Mouse (Mus musculus) erythroid progenitor cell, adult 5-6 weeks (primary cell): Measurements from ENCODE around the gene Mitf. TPM values are rescaled to one million over a fixed set of nuclear protein-coding genes. Genes with fewer than 3 reads are reported as not detected.

Experiments used
- ATAC-seq: replicated peaks from 2 replicates; pipeline ENCODE4 v1.8.0; 2016; ENCODE audit warnings: moderate number of reproducible peaks, mild to moderate bottlenecking, moderate TSS enrichment, inconsistent platforms; ENCODE audit not compliant: poor library complexity, low FRiP score, severe bottlenecking
- total RNA-seq, 2 experiments: library from RNA; stranded (forward) in 1 of 2; stranded (reverse) in 1 of 2; fragments of 150-400 nt in 1 of 2; fragments of 186-747, 209-891 nt in 1 of 2; gene quantifications; 2 replicates each; pipeline versions ENCODE4 v1.2.3 to v1.2.4; 2015 to 2017; ENCODE audit warnings: low replicate concordance in 2 of 2

Gene Mitf
- total RNA-seq, 2 experiments from 2014 or later: 3.6 TPM; not detected in 1

- ATAC-seq: no peak
These were observed 12.1 kb downstream of the Mitf start for GRCm38 (mm10) chr6:97818948-97819347.

- ATAC-seq: no peak
These were observed 13.7 kb downstream of the Mitf start for GRCm38 (mm10) chr6:97820505-97820904.

DNA sequence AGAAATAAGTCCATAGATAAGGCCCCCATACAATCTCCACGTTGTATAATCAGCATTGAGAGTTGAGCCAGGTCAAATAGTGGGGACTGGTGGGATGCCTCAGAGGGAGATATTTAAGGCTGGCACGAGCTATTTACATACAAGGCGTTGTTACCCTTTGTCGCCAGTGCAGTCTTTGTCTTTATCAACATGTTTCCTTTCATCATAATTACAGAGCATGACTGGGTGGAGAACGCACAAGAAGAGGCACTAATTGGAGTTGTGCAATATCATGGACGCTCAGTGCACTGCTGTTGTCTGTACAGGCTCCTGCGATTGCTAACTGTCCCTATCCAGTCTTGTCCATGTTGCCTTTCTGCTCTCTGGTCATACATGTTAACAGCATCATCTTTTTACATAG lies 15.0 kb downstream of the Mitf start:
- ATAC-seq: no peak

GRCm38 (mm10) chr6:97826642-97827275 lies 19.9 kb downstream of the Mitf start:
- no peak for ATAC-seq

- no peak for ATAC-seq
These were observed 21.2 kb downstream of the Mitf start for GRCm38 (mm10) chr6:97828021-97828420.

GRCm38 (mm10) chr6:97828822-97829719 lies 22.2 kb downstream of the Mitf start:
- no peak for ATAC-seq

DNA sequence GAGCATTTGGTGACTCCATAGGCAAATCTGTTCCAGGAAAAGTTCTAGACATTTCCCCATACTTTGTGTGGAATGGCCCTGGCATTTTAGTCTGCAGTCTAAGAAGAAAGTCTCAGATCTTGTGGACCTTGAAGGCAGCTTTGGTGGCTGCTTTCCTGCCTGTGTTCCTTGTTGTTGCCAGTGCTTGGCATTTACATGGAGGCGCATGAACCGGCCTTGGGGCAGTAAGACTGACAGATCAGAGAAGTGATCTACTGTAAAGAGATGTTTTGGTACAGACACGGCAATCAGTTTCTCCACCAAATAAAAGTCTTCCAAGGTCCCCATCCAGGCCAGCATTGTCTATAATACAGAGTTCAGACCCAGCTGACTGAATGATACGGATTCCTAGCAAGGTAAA lies 25.6 kb downstream of the Mitf start:
- no peak for ATAC-seq

GRCm38 (mm10) chr6:97836176-97836575 lies 29.3 kb downstream of the Mitf start:
- ATAC-seq: no peak

GRCm38 (mm10) chr6:97837711-97838110 lies 30.9 kb downstream of the Mitf start:
- no peak for ATAC-seq

DNA sequence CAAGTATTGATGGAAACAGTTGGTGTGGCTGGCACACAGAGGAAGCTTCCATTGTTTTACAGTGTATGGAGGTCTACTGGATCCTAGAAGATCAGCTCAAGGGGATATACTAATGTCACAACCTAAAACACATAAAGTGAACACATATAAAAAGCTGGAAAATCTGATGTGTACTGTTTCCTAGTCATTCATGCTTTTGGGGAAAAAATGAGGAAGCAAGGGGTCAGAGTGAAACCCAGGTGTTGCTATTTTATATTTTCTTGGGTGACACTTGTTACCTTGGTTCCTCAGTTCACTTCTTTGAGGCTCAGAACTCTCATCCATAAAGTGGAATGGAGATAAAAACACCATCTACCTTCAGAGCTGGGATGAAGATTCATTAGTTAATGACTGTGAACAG lies 32.7 kb downstream of the Mitf start:
- ATAC-seq: no peak

- ATAC-seq: no peak
These were observed 37.3 kb downstream of the Mitf start for GRCm38 (mm10) chr6:97844112-97844511.

DNA sequence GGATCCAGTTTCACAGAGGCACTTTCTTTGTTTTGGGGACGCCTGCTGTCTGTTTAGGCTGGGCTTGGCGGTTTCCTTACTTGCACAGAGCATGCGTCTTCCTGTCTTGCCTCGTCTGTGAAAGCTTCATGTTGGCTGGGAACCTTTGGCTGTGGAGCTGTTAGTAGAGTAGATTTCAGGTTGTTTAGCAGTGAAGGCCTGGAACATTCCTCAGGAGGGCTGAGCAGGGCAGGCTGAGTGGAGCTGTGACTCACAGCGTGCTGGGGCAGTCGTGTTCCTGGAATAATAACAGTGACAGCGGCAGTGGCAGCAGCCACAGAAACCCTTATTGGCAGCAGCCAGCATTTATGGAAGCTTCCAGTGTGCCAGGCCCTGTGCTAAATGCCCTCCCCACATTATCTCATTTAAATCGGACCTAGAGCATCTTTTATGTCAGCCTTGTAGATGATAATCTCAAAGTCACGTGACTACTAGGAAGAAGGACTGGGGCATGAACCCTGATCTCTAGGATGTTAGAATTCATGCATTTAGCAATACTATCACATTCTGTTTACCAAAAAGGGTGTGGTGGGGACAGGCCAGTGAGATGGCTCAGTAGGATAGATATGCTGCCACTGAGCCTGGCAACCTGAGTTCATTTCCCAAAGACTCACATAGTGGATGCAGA lies 41.5 kb downstream of the Mitf start:
- ATAC-seq: no peak

DNA sequence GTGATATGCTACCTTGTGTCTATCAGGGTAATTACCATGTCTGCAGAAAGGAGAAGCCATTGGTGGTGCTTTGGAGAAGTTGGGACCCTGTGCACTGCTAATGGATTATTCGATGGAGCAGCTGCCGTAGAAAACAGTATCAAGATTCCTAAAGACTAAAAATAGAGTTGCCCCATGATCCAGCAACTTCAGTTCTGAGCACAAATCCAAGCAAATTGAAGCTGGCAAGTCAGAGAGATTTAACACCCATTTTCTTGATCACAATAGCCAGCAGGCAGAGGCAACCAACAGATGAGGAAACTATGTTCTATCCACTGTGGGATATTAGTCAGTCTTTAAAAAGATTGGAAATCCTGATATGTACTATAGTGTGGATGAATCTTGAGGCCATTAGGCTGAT lies 47.4 kb downstream of the Mitf start:
- ATAC-seq: no peak

DNA sequence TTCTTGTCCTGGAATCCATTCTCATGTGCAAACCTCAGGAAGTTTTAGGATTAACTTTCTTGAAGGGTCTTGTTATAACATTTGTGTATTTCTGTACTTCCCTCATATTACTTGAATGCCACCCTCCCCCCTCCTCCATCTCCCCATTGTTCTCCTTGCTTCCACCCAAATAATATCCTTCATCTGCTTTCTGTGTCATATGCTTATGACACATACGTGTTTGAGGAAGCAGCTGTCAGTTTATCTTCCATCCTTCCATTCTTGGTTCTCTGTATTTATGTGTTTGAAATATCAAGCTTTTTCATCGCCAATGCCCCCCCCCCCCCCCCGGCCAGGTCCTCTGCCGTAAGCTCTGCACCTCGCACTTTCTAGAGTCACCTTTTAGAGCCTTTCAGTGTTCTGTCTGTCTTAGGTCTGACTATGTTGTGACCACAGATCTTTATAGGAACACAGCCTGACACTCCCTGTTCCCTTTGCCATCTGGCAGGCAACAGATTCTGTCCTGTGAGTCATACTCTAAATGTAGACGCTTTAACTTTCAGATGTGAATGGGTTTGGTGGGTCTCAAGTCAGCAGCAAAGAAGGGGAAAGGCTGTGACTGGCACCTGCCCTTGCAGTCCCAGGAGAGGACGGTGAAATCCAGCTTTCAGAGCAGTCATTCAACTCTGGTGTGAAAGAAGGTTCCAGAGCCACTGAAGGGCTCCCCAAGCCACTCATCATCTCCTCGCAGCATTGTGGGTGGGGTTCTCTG lies 48.7 kb downstream of the Mitf start:
- ATAC-seq: no peak

DNA sequence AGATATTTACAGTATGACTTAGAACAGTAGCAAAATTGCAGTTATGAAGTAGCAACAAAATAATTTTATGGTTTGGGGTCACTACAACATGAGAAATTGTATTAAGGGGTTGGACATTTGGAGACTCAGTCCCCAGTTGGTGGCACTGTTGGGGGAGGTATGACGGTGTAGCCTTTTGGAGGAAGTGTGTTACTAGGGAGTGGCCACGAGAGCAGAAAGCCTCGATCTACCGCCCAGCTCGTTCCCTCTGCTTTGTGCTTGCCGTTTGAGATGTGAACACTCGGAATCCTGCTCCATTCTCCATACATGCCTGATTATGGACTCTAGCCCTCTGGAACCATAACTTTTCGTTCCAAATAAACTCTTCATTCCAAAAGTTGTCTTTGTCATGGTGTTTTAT lies 49.6 kb downstream of the Mitf start:
- ATAC-seq: no peak

DNA sequence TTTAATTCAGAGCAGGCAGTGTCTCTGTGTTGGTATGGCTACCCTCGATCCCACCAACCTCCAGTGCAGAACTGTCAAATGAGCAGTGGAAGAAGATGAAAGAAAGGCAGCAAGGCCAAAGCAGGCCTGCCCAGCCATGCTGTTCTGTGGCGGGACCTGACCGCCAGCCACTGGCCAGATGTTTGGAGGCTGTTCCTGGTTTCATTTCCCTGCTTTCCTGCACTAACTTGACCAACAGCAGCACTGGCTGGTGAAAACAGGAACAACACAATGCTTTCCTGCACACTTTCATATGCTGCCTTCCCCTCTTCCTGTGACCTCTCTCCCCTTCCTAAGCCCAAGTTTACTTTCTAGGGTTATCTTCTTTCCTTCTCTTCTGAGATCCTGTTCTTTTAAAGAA lies 50.8 kb downstream of the Mitf start:
- no peak for ATAC-seq

GRCm38 (mm10) chr6:97866575-97866974 lies 59.7 kb downstream of the Mitf start:
- ATAC-seq: no peak

GRCm38 (mm10) chr6:97868005-97868404 lies 61.2 kb downstream of the Mitf start:
- ATAC-seq: no peak

DNA sequence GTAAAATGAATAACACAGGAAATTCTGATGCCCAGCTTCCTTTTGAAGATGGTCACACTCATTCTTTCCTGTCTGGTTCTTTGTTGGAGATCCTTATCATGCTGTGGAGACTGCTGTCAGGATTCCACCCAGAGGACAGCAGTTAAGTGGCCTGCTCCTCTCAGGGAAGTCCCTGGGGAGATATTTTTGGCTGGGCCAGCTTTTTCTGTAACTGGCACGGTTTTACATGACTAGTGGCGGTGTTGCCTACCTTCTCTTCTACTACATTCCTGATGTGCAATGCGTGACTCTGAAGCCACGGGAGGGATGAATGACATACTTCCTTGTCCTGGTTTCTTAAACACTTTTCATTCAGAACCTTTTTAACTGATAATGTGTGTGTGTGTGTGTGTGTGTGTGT lies 63.1 kb downstream of the Mitf start:
- ATAC-seq: no peak
